Mouse (Mus musculus) neural tube, embryonic 15.5 days (tissue): Measurements from ENCODE around the gene Akt1. TPM values are rescaled to one million over a fixed set of nuclear protein-coding genes. Genes with fewer than 3 reads are reported as not detected.

Source experiments
- ATAC-seq: fragments of 200-750 bp; cut with Nextera tagmentation; 2 replicates; pipeline ENCODE4 v1.8.0; 2017; ENCODE audit warnings: mild to moderate bottlenecking, moderate TSS enrichment, moderate library complexity; ENCODE audit not compliant: low FRiP score
- H3K27ac ChIP-seq: fragments of 300-500 bp; sonication (generic); replicated peaks from 2 replicates; pipeline ENCODE4 v1.5.1; 2015; ENCODE audit warnings: mild to moderate bottlenecking, inconsistent platforms
- H3K27me3 ChIP-seq: fragments of 300-500 bp; sonication (generic); replicated peaks from 2 replicates; pipeline ENCODE4 v1.6.1; 2015; ENCODE audit warnings: inconsistent platforms
- H3K36me3 ChIP-seq: fragments of 300-500 bp; sonication (generic); 2 replicates; pipeline ENCODE4 v1.6.1; 2015; ENCODE audit warnings: inconsistent platforms
- H3K4me1 ChIP-seq: fragments of 300-500 bp; sonication (generic); 2 replicates; pipeline ENCODE4 v1.6.1; 2015; ENCODE audit warnings: inconsistent platforms
- H3K4me2 ChIP-seq: fragments of 300-500 bp; sonication (generic); 2 replicates; pipeline ENCODE4 v1.6.1; 2015; ENCODE audit warnings: inconsistent platforms, mild to moderate bottlenecking, moderate library complexity
- H3K4me3 ChIP-seq: fragments of 300-500 bp; sonication (generic); replicated peaks from 2 replicates; pipeline ENCODE4 v1.5.1; 2015; ENCODE audit warnings: mild to moderate bottlenecking, inconsistent platforms
- H3K9ac ChIP-seq: fragments of 300-500 bp; sonication (generic); replicated peaks from 2 replicates; pipeline ENCODE4 v1.6.1; 2015; ENCODE audit warnings: mild to moderate bottlenecking, inconsistent platforms
- H3K9me3 ChIP-seq: fragments of 300-500 bp; sonication (generic); replicated peaks from 2 replicates; pipeline ENCODE4 v1.6.1; 2016; ENCODE audit warnings: inconsistent platforms
- WGBS: fragments of 180-500 bp; shearing (Covaris S2); methylation state at CpG from one replicate; pipeline ENCODE4 v1.1.7; 2015; ENCODE audit warnings: mixed read lengths; 5-methylcytosine and 5-hydroxymethylcytosine counted together
- polyA plus RNA-seq: library from polyadenylated mRNA; unstranded; fragments of >200 nt; fragmentation: Nextera tagmentation; extraction: Ambion mirVana; gene quantifications from 2 replicates; pipeline ENCODE4 v1.2.1, GENCODE M21; 2015

Akt1 gene
- polyA plus RNA-seq, 1 experiment from 2014 or later: 120 TPM

GRCm38 (mm10) chr12:112667619-112668297 is 6.9 kb downstream of the Akt1 start:
- 83% methylated on average over 10 of the region's 10 CpGs for WGBS
- Histone ChIP-seq H3K27ac (peak overlapping the region; percentile 79), H3K36me3 (peaks cover 31% of the 10 kb centered on the region)

GRCm38 (mm10) chr12:112665881-112666544 is 8.7 kb downstream of the Akt1 start:
- peaks cover 39% of the 10 kb centered on the region for H3K36me3 ChIP-seq
- no peak for ATAC-seq
- peak overlapping the region; percentile 79 for H3K27ac ChIP-seq
- H3K4me1 ChIP-seq: peaks cover 94% of the 10 kb centered on the region
- H3K9ac ChIP-seq: no peak overlapping the region
- no peaks in the 10 kb centered on the region for H3K27me3 ChIP-seq
- no peaks in the 10 kb centered on the region for H3K9me3 ChIP-seq
- H3K4me2 ChIP-seq: peak overlapping the region; percentile 28
- WGBS: 85% methylated on average over 9 of the region's 9 CpGs
- no peak overlapping the region for H3K4me3 ChIP-seq

More at GRCm38 (mm10) chr12:112667619-112668297, 6.9 kb downstream of the Akt1 start:
- Histone ChIP-seq H3K9me3 (no peaks in the 10 kb centered on the region), H3K4me1 (peaks cover 94% of the 10 kb centered on the region), H3K4me2 (no peak overlapping the region), H3K4me3 (no peak overlapping the region), H3K27me3 (no peaks in the 10 kb centered on the region), H3K9ac (no peak overlapping the region)
- ATAC-seq: no peak

- Histone ChIP-seq H3K27me3 (no peaks in the 10 kb centered on the region), H3K4me1 (peaks cover 94% of the 10 kb centered on the region), H3K36me3 (peaks cover 40% of the 10 kb centered on the region), H3K27ac (peak overlapping the region; percentile 79), H3K9me3 (no peaks in the 10 kb centered on the region), H3K4me2 (peak overlapping the region; percentile 28), H3K9ac (peak overlapping the region; percentile 28), H3K4me3 (no peak overlapping the region)
- 20% methylated on average over 18 of the region's 18 CpGs for WGBS
- ATAC-seq: peak; percentile 21; the same call in 1 of the 2 replicates
Measured at GRCm38 (mm10) chr12:112665445-112665844, 9.2 kb downstream of the Akt1 start.

GRCm38 (mm10) chr12:112664656-112665055 is 10.0 kb downstream of the Akt1 start:
- Histone ChIP-seq H3K4me3 (no peak overlapping the region), H3K27me3 (no peaks in the 10 kb centered on the region), H3K9ac (no peak overlapping the region), H3K27ac (peak overlapping the region; percentile 79), H3K4me2 (peak overlapping the region; percentile 28; the same call in 1 of the 2 replicates), H3K36me3 (peaks cover 32% of the 10 kb centered on the region), H3K9me3 (no peaks in the 10 kb centered on the region), H3K4me1 (peaks cover 93% of the 10 kb centered on the region)
- ATAC-seq: no peak
- 37% methylated on average over 5 of the region's 5 CpGs for WGBS

- H3K4me2 ChIP-seq: peak overlapping the region; percentile 26
- peak overlapping the region; percentile 79 for H3K27ac ChIP-seq
- H3K9me3 ChIP-seq: no peaks in the 10 kb centered on the region
- 14% methylated on average over 2 of the region's 2 CpGs for WGBS
- H3K4me3 ChIP-seq: no peak overlapping the region
- no peaks in the 10 kb centered on the region for H3K27me3 ChIP-seq
- H3K36me3 ChIP-seq: peaks cover 32% of the 10 kb centered on the region
- H3K9ac ChIP-seq: no peak overlapping the region
- 0 out of 2 replicates have a peak, but pooled peaks have one; percentile 17 for ATAC-seq
- peaks cover 93% of the 10 kb centered on the region for H3K4me1 ChIP-seq
Measured at GRCm38 (mm10) chr12:112664124-112664523, 10.6 kb downstream of the Akt1 start.

GRCm38 (mm10) chr12:112663716-112664115 is 11.0 kb downstream of the Akt1 start:
- Histone ChIP-seq H3K9me3 (no peaks in the 10 kb centered on the region), H3K9ac (no peak overlapping the region), H3K4me1 (peaks cover 89% of the 10 kb centered on the region), H3K27me3 (no peaks in the 10 kb centered on the region), H3K36me3 (peaks cover 32% of the 10 kb centered on the region), H3K4me2 (peak overlapping the region; percentile 26), H3K4me3 (no peak overlapping the region), H3K27ac (peak overlapping the region; percentile 79)
- WGBS: 33% methylated on average over 12 of the region's 12 CpGs
- 0 out of 2 replicates have a peak, but pooled peaks have one; percentile 4 for ATAC-seq

- H3K4me3 ChIP-seq: no peak overlapping the region
- no peak overlapping the region for H3K9ac ChIP-seq
- H3K36me3 ChIP-seq: peaks cover 32% of the 10 kb centered on the region
- no peaks in the 10 kb centered on the region for H3K27me3 ChIP-seq
- no peak for ATAC-seq
- no peaks in the 10 kb centered on the region for H3K9me3 ChIP-seq
- peak overlapping the region; percentile 26 for H3K4me2 ChIP-seq
- H3K27ac ChIP-seq: peak overlapping the region; percentile 79
- H3K4me1 ChIP-seq: peaks cover 85% of the 10 kb centered on the region
- WGBS: 54% methylated on average over 11 of the region's 11 CpGs
Measured at GRCm38 (mm10) chr12:112663303-112663702, 11.4 kb downstream of the Akt1 start.

- peaks cover 70% of the 10 kb centered on the region for H3K4me1 ChIP-seq
- no peaks in the 10 kb centered on the region for H3K27me3 ChIP-seq
- no peak overlapping the region for H3K4me3 ChIP-seq
- H3K36me3 ChIP-seq: peaks cover 44% of the 10 kb centered on the region
- no peaks in the 10 kb centered on the region for H3K9me3 ChIP-seq
- H3K27ac ChIP-seq: peak overlapping the region; percentile 79
- no peak overlapping the region for H3K4me2 ChIP-seq
- WGBS: 81% methylated on average over 9 of the region's 9 CpGs
- no peak overlapping the region for H3K9ac ChIP-seq
- ATAC-seq: no peak
Measured at GRCm38 (mm10) chr12:112661851-112662250, 12.8 kb downstream of the Akt1 start.

- WGBS: 81% methylated on average over 3 of the region's 3 CpGs
- H3K4me2 ChIP-seq: peak overlapping the region; percentile 29; the same call in 1 of the 2 replicates
Measured at GRCm38 (mm10) chr12:112661327-112661605, 13.4 kb downstream of the Akt1 start.

GRCm38 (mm10) chr12:112660576-112661326 is 13.9 kb downstream of the Akt1 start:
- Histone ChIP-seq H3K9ac (no peak overlapping the region), H3K36me3 (peaks cover 55% of the 10 kb centered on the region), H3K4me2 (peak overlapping the region; percentile 29; the same call in 1 of the 2 replicates), H3K9me3 (no peaks in the 10 kb centered on the region), H3K27ac (peak overlapping the region; percentile 79), H3K27me3 (no peaks in the 10 kb centered on the region), H3K4me3 (no peak overlapping the region), H3K4me1 (peaks cover 59% of the 10 kb centered on the region)
- WGBS: 30% methylated on average over 5 of the region's 5 CpGs
- ATAC-seq: no peak

More at GRCm38 (mm10) chr12:112661327-112661605, 13.4 kb downstream of the Akt1 start:
- Histone ChIP-seq H3K4me1 (peaks cover 64% of the 10 kb centered on the region), H3K36me3 (peaks cover 49% of the 10 kb centered on the region), H3K4me3 (no peak overlapping the region), H3K9me3 (no peaks in the 10 kb centered on the region), H3K27ac (peak overlapping the region; percentile 79), H3K9ac (no peak overlapping the region), H3K27me3 (no peaks in the 10 kb centered on the region)
- ATAC-seq: no peak

GRCm38 (mm10) chr12:112659109-112659508 is 15.6 kb downstream of the Akt1 start:
- Histone ChIP-seq H3K4me3 (no peak overlapping the region), H3K36me3 (peaks cover 71% of the 10 kb centered on the region), H3K4me1 (peaks cover 44% of the 10 kb centered on the region), H3K9ac (no peak overlapping the region), H3K27ac (no peak overlapping the region), H3K9me3 (no peaks in the 10 kb centered on the region), H3K4me2 (no peak overlapping the region), H3K27me3 (no peaks in the 10 kb centered on the region)
- WGBS: 85% methylated on average over 6 of the region's 6 CpGs
- no peak for ATAC-seq
